ENCODE assay signal across 23 mouse cellular contexts in genomic region chr8:26513001-26513400, GRCm38 (mm10).
"Had no signal": no experiment of that assay in that cellular context is flagged by ENCODE, and none has a peak within 500 bp of the region (broad histone marks: within the 10 kb centered on the region; RNA-seq: fewer than 3 reads in every experiment).

No protein-coding gene starts in this region.

- DNase-seq: gastrocnemius, adult 2 months; gastrocnemius, postnatal 10 days; gastrocnemius, postnatal 25 days; heart, adult 2 months; heart, postnatal 10 days; heart, postnatal 4 days; kidney, adult 18-20 months; kidney, adult 8-10 months; kidney, postnatal 10 days; kidney, postnatal 25 days; kidney, postnatal 4 days; liver; liver, embryonic 13.5 days; liver, postnatal 0 days had no signal

- H3K27me3 ChIP-seq: liver, embryonic 15.5 days had no signal

- H3K4me2 ChIP-seq: hindbrain, embryonic 14.5 days; limb, embryonic 12.5 days; liver, embryonic 11.5 days; liver, embryonic 13.5 days; liver, embryonic 15.5 days had no signal

- H3K4me1 ChIP-seq: limb, embryonic 12.5 days; liver, embryonic 13.5 days; liver, embryonic 15.5 days had no signal

- ATAC-seq: hindbrain, embryonic 16.5 days; inflammation-experienced regulatory T-cells, adult 6 months; intestine, postnatal 0 days; liver, postnatal 0 days had no signal

- H3K9me3 ChIP-seq: limb, embryonic 12.5 days; liver, embryonic 13.5 days; liver, embryonic 15.5 days had no signal

- H3K36me3 ChIP-seq: limb, embryonic 12.5 days; liver, embryonic 13.5 days; liver, embryonic 15.5 days had no signal

- H3K4me3 ChIP-seq: gastrocnemius, adult 2 months; heart, adult 2 months; layer of hippocampus, adult 2 months; left cerebral cortex, adult 2 months; limb, embryonic 12.5 days; liver, embryonic 13.5 days; liver, embryonic 15.5 days had no signal

- H3K9ac ChIP-seq: hindbrain, embryonic 14.5 days; limb, embryonic 12.5 days; liver, embryonic 13.5 days; liver, embryonic 15.5 days; liver, postnatal 0 days had no signal

- H3K27ac ChIP-seq: gastrocnemius, adult 2 months; heart, adult 2 months; hindbrain, embryonic 14.5 days; layer of hippocampus, adult 2 months; left cerebral cortex, adult 2 months; limb, embryonic 12.5 days; liver, embryonic 13.5 days; liver, embryonic 15.5 days had no signal
